Mouse (Mus musculus) G1E (cell line): ENCODE data around the gene Cradd.

Experiments used
- CTCF ChIP-seq: IDR thresholded peaks from 2 replicates; pipeline ENCODE4 v1.5.1; 2012; ENCODE audit warnings: low read depth, low read length, inconsistent platforms, mixed read lengths
- GATA1 ChIP-seq: IDR thresholded peaks from 2 replicates; pipeline ENCODE4 v1.6.1; 2012; ENCODE audit warnings: borderline replicate concordance, low read length, inconsistent platforms, mixed read lengths
- GATA2 ChIP-seq: IDR thresholded peaks from 2 replicates; pipeline ENCODE4 v1.6.1; 2012; ENCODE audit warnings: low read depth, low read length, inconsistent platforms, borderline replicate concordance
- TAL1 ChIP-seq: conservative IDR thresholded peaks from 2 replicates; pipeline ENCODE4 v1.6.1; 2012; ENCODE audit warnings: low read depth, low read length, inconsistent platforms, mixed read lengths

DNA sequence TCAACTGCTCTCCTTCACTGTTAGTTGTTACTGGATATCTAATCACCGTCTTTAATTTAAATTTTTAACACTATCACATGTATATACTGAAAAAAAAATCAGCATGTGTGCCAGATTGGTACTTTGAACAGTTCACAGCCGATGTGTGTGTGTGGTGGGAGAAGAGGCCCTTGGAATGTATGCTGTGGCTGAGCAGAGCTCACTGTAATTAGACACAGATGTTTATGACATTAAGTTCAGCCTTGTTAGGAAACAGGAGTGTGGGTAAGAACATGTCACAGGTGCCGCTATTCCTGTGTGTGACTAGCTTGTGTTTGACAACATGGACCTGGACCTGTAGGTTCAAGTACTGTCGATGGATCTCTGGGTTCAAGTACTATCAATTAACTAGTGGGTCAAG lies 98.9 kb downstream of the Cradd start:
- TF ChIP-seq CTCF (no peak), GATA1 (no peak), TAL1 (no peak), GATA2 (no peak)
